Mouse (Mus musculus): ENCODE data around the gene Psph.

DNA sequence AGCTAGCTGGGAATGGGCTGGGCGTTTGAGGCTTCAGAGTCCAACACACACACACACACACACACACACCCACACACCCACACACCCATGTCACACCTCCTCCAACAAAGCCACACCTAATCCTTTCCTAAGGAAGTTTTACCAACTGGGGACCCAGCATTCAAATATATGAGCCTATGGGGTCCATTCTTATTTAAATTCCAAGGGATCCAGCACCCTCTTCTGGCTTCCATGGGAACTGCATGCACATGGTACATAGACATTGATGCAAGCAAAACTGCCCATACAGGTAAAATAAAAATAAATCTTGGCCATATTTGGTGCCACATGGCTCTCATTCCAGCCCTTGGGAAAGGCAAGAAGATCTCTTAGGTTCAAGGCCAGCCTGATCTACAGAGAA is 46.3 kb downstream of the Psph start:
- TF ChIP-seq POLR2A (IDR thresholded peaks at IDR 0.05; ENCODE audit: low read depth, low read length) (no peak), CTCF (IDR thresholded peaks at IDR 0.05; ENCODE audit: extremely low read depth, insufficient read depth, insufficient read length, insufficient replicate concordance) (no peak)
